Comparison of ENCODE assay signal across 12 mouse cellular contexts in genomic region chr12:71998653-71999052, GRCm38 (mm10).
DNase-seq lines count a peak whose midpoint lies in the region; ATAC-seq and TF ChIP-seq lines count a peak whose summit lies in the region.
"Had no signal": no experiment of that assay in that cellular context is flagged by ENCODE, and none has a peak within 500 bp of the region (broad histone marks: within the 10 kb centered on the region; RNA-seq: fewer than 3 reads in every experiment).

No protein-coding gene starts in this region.

- no peaks in the 10 kb centered on the region for H3K9me3 ChIP-seq in heart, embryonic 16.5 days (replicated peaks; ENCODE audit: control insufficient read depth, low read length)
- no peaks in the 10 kb centered on the region for H3K9me3 ChIP-seq in lung, embryonic 16.5 days (ENCODE audit: control insufficient read depth, low read length)
- no peaks in the 10 kb centered on the region for H3K9me3 ChIP-seq in hindbrain, postnatal 0 days (ENCODE audit: low read length)
- H3K9me3 ChIP-seq: embryonic facial prominence, embryonic 13.5 days; lung, embryonic 15.5 days had no signal

- no peak overlapping the region for H3K4me3 ChIP-seq in heart, embryonic 16.5 days (ENCODE audit: low read length)
- no peak overlapping the region for H3K4me3 ChIP-seq in lung, embryonic 16.5 days (ENCODE audit: low read length)
- H3K4me3 ChIP-seq in hindbrain, postnatal 0 days (ENCODE audit: low read length) = no peak overlapping the region
- H3K4me3 ChIP-seq: embryonic facial prominence, embryonic 13.5 days; lung, embryonic 15.5 days had no signal

- no peak for TF ChIP-seq CTCF in hindbrain, postnatal 0 days (IDR thresholded peaks at IDR 0.05; ENCODE audit: low read depth)

- peak overlapping the region; percentile 44 for H3K9ac ChIP-seq in heart, embryonic 16.5 days (ENCODE audit: low read length)
- H3K9ac ChIP-seq in lung, embryonic 16.5 days (ENCODE audit: low read length) = no peak overlapping the region
- H3K9ac ChIP-seq in hindbrain, postnatal 0 days (replicated peaks; ENCODE audit: low read length) = no peak overlapping the region
- H3K9ac ChIP-seq: embryonic facial prominence, embryonic 13.5 days; lung, embryonic 15.5 days had no signal

- no peaks in the 10 kb centered on the region for H3K27me3 ChIP-seq in heart, embryonic 16.5 days (ENCODE audit: control insufficient read depth, insufficient read depth, low read length)
- no peaks in the 10 kb centered on the region for H3K27me3 ChIP-seq in lung, embryonic 16.5 days (ENCODE audit: control insufficient read depth, insufficient read depth, low read depth, low read length)
- no peaks in the 10 kb centered on the region for H3K27me3 ChIP-seq in hindbrain, postnatal 0 days (ENCODE audit: insufficient read depth, low read length)
- H3K27me3 ChIP-seq: embryonic facial prominence, embryonic 13.5 days; lung, embryonic 15.5 days had no signal

- H3K4me2 ChIP-seq in heart, embryonic 16.5 days (ENCODE audit: low read depth, low read length) = no peak overlapping the region
- H3K4me2 ChIP-seq in lung, embryonic 16.5 days (ENCODE audit: low read depth, low read length) = no peak overlapping the region
- H3K4me2 ChIP-seq in hindbrain, postnatal 0 days (ENCODE audit: low read depth, low read length) = no peak overlapping the region
- H3K4me2 ChIP-seq: embryonic facial prominence, embryonic 13.5 days; lung, embryonic 15.5 days had no signal

- peak; percentile 83 for ATAC-seq in heart, embryonic 16.5 days (replicated peaks; ENCODE audit: extremely low read depth, insufficient read depth, low FRiP score)
- 0 out of 2 replicates have a peak, but pooled peaks have one; percentile 31 for ATAC-seq in lung, embryonic 16.5 days (ENCODE audit: low read depth)
- no peak for ATAC-seq in hindbrain, postnatal 0 days

- 36% methylated on average over 4 of the region's 4 CpGs for WGBS in heart, embryonic 16.5 days
- WGBS in lung, embryonic 16.5 days = 57% methylated on average over 4 of the region's 4 CpGs
- 67% methylated on average over 4 of the region's 4 CpGs for WGBS in hindbrain, postnatal 0 days

- peak overlapping the region; percentile 93 for H3K27ac ChIP-seq in heart, embryonic 16.5 days (ENCODE audit: low read length)
- no peak overlapping the region for H3K27ac ChIP-seq in lung, embryonic 16.5 days (ENCODE audit: low read length)
- no peak overlapping the region for H3K27ac ChIP-seq in hindbrain, postnatal 0 days
- H3K27ac ChIP-seq: embryonic facial prominence, embryonic 13.5 days; lung, embryonic 15.5 days had no signal

- H3K4me1 ChIP-seq in heart, embryonic 16.5 days (ENCODE audit: control insufficient read depth, insufficient read depth, low read length) = peaks cover 25% of the 10 kb centered on the region
- peaks cover 3% of the 10 kb centered on the region; the same call in 1 of the 2 replicates for H3K4me1 ChIP-seq in lung, embryonic 16.5 days (replicated peaks; ENCODE audit: control insufficient read depth, insufficient read depth, low read length)
- no peaks in the 10 kb centered on the region for H3K4me1 ChIP-seq in hindbrain, postnatal 0 days (ENCODE audit: insufficient read depth, low read length)
- H3K4me1 ChIP-seq: embryonic facial prominence, embryonic 13.5 days had no signal

- peak; percentile 29 for DNase-seq in gastrocnemius, postnatal 25 days
- no peak for DNase-seq in gastrocnemius, postnatal 4 days (ENCODE audit: low spot score in 2 of 2)
- DNase-seq in adrenal gland, postnatal 14 days = peak; percentile 86
- DNase-seq in hindbrain, postnatal 0 days (ENCODE audit: low spot score) = no peak
- no peak for DNase-seq in embryo, embryonic 10 days (ENCODE audit: low spot score)
- no peak for DNase-seq in urinary bladder, postnatal 10 days (ENCODE audit: low spot score)
- DNase-seq: B cell, adult 2 months; thymus, adult 18-20 months had no signal

- peaks cover 11% of the 10 kb centered on the region for H3K36me3 ChIP-seq in heart, embryonic 16.5 days (ENCODE audit: control insufficient read depth, insufficient read depth)
- H3K36me3 ChIP-seq in lung, embryonic 16.5 days (ENCODE audit: control insufficient read depth, insufficient read depth, low read length) = peaks cover 2% of the 10 kb centered on the region
- H3K36me3 ChIP-seq in hindbrain, postnatal 0 days (ENCODE audit: insufficient read depth, low read length) = no peaks in the 10 kb centered on the region; the same call in 1 of the 2 replicates

Comparison
In these comparisons a context has a peak if more than half of its experiments do, and no peak if none do; other contexts are left out.
1. DNase-seq: peak in gastrocnemius, postnatal 25 days (single experiment) and adrenal gland, postnatal 14 days (single experiment); none in gastrocnemius, postnatal 4 days (0 of 2), hindbrain, postnatal 0 days (single experiment), embryo, embryonic 10 days (single experiment) and urinary bladder, postnatal 10 days (single experiment).